Mouse (Mus musculus) heart, postnatal 0 days (tissue): Measurements from ENCODE around the gene Dmrtb1.

ENCODE experiments used
- CTCF ChIP-seq: IDR thresholded peaks from 2 replicates; pipeline ENCODE4 v1.5.1; 2016; ENCODE audit warnings: antibody characterized with exemption, control low read depth, low read depth
- EP300 ChIP-seq: IDR thresholded peaks from 2 replicates; pipeline ENCODE4 v1.6.1; 2016; ENCODE audit warnings: antibody characterized with exemption, low read depth

DNA sequence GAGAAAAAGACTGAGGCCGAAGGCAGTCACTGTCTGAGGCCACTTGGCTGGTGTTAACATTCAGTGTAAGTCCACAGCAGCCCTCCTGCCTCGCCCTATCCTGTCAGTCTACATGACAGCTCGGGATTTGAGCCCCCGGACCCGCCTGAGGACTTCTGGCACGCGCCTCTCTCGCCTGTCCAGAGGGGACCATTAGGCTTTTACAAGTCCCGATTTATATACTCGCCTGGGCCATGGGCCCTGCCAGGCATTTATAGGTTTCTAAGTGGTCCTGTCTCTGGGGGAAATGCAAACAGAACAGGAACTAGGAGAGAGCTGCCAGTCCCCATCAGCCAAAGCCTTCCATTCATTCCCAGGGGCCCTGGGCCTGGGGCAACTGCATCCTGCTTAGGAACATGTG lies 45.7 kb downstream of the Dmrtb1 start:
- TF ChIP-seq CTCF (no peak), EP300 (no peak)
